Mouse (Mus musculus): ENCODE measurements around the gene Sec14l3. TPM values are rescaled to one million over a fixed set of nuclear protein-coding genes. Genes with fewer than 3 reads are reported as not detected.
A peak's percentile ranks its signal among the peaks of the same experiment; 100 is the strongest.

The Sec14l3 gene
- polyA plus RNA-seq, 1 experiment, result 0.23 TPM

DNA sequence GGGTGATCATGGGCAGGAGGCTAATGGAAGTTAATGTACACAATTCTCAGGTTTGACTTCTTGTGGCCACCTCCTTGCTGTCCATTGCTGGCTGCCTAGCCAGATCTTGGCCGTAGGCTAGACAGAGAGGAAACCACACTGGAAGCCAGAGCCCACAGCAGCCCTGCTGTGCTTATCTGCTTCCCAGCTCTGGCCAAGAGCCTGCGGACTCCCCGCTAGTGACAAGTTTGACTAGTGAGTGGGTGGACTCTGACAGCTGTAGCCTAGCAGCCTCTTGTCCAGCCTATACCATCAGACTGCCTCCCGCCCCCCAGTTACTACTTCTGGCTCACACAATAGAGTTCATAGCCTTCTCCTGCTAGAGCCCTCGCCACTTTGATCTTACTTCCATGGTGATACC lies 55.0 kb downstream of the Sec14l3 start:
- no peak for DNase-seq (ENCODE audit: low read depth)
- TF ChIP-seq CTCF (IDR thresholded peaks at IDR 0.05; ENCODE audit: borderline replicate concordance, extremely low read depth, insufficient read depth, insufficient read length) (no peak), POLR2A (IDR thresholded peaks at IDR 0.05; ENCODE audit: borderline replicate concordance, extremely low read depth, insufficient read depth, insufficient read length, poor library complexity, severe bottlenecking) (no peak)

- no peak for DNase-seq (ENCODE audit: low read depth)
- TF ChIP-seq POLR2A (IDR thresholded peaks at IDR 0.05; ENCODE audit: borderline replicate concordance, extremely low read depth, insufficient read depth, insufficient read length, poor library complexity, severe bottlenecking) (no peak), CTCF (IDR thresholded peaks at IDR 0.05; ENCODE audit: borderline replicate concordance, extremely low read depth, insufficient read depth, insufficient read length) (no peak)
Measured at GRCm38 (mm10) chr11:4121691-4122090, 57.0 kb downstream of the Sec14l3 start.

GRCm38 (mm10) chr11:4122226-4122625 lies 57.6 kb downstream of the Sec14l3 start:
- no peak for TF ChIP-seq POLR2A (IDR thresholded peaks at IDR 0.05; ENCODE audit: borderline replicate concordance, extremely low read depth, insufficient read depth, insufficient read length, poor library complexity, severe bottlenecking)
- TF ChIP-seq CTCF (IDR thresholded peaks at IDR 0.05; ENCODE audit: borderline replicate concordance, extremely low read depth, insufficient read depth, insufficient read length), result no peak
- no peak for DNase-seq (ENCODE audit: low read depth)

DNA sequence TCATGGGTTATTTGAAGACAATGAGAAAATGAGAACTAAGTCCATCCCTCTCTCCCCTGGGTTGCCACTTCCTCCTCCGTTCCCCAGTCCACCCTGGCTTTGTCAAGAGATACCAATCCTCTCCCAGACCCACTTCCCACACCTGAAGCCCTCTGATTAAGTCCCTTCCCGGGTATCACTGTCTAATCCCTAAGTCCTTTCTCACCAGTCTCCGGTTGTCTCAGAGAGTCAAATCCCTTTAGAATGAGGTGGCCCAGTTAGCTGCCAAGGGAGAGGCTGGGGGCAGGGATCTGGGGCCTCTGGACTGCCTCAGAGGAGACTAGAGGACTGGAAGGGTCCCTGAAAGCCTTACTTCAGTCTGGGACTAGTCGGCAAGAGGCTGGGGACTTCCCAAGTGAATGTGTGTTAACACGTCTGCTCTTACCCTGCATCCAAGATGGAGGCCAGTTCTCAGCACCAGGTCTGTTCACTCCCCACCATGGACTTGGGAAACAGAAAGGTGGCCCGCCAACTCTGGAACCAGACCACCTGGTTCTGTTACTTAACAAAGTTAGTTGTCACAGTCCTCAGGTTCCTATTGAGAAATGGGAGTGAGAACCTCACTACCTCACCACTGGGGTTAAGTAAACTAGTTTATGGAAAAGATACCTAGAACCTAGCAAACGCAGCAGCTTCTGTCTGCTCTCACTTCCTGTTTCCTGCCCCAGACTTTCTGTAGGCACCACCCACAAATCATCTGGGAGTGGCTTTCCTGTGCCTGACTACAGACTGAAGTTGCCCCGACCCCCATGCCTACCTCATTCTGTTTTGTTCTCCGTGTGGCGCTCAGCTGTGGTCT lies 58.3 kb downstream of the Sec14l3 start, which contains the start of gene Sec14l2:
Sec14l2 (minus strand) TSS at position 674 of the 838 bp plus-strand sequence.
- DNase-seq (ENCODE audit: low read depth), result no peak
- TF ChIP-seq CTCF (IDR thresholded peaks at IDR 0.05; ENCODE audit: borderline replicate concordance, extremely low read depth, insufficient read depth, insufficient read length) (no peak), POLR2A (IDR thresholded peaks at IDR 0.05; ENCODE audit: borderline replicate concordance, extremely low read depth, insufficient read depth, insufficient read length, poor library complexity, severe bottlenecking) (no peak)

DNA sequence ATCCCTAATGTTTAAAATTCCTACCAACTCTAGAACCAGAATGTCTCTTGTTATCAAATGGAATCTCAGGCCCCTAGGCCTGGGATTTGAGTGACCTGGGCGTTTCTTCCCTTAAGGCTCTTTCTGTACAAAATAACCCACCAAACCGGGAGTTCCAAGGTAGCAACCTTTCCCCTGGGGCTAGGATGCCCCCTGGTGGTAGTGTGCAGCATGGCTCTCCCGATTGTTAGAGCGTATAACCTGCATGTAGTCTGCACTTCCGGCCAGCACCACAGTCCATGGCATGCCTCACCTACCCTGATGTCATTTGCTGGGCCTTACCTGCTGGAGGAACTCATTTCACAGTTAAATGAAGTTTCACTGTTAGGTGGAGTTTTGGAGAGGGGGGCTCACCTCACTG lies 59.3 kb downstream of the Sec14l3 start:
- TF ChIP-seq CTCF (IDR thresholded peaks at IDR 0.05; ENCODE audit: borderline replicate concordance, extremely low read depth, insufficient read depth, insufficient read length), result peak; percentile 54; the same call in 1 of the 2 replicates
- TF ChIP-seq POLR2A (IDR thresholded peaks at IDR 0.05; ENCODE audit: borderline replicate concordance, extremely low read depth, insufficient read depth, insufficient read length, poor library complexity, severe bottlenecking), result no peak
- DNase-seq (ENCODE audit: low read depth), result no peak

- no peak for DNase-seq (ENCODE audit: low read depth)
- TF ChIP-seq POLR2A (IDR thresholded peaks at IDR 0.05; ENCODE audit: borderline replicate concordance, extremely low read depth, insufficient read depth, insufficient read length, poor library complexity, severe bottlenecking) (no peak), CTCF (IDR thresholded peaks at IDR 0.05; ENCODE audit: borderline replicate concordance, extremely low read depth, insufficient read depth, insufficient read length) (no peak)
Measured at GRCm38 (mm10) chr11:4127059-4127458, 62.4 kb downstream of the Sec14l3 start.

Other genes with a start within 250 kb of the Sec14l3 start
- 18.4 and 26.2 TPM in 2 replicates for gene Osbp2, start 200.9 kb upstream of the Sec14l3 start, polyA plus RNA-seq (2012; rRNA removed)
- 0.67 and 1.0 TPM in 2 replicates for gene 4921536K21Rik, start 169.7 kb upstream of the Sec14l3 start, polyA plus RNA-seq (2012; rRNA removed)
- 17.6 and 26.4 TPM in 2 replicates for gene Dusp18, start 169.6 kb upstream of the Sec14l3 start, polyA plus RNA-seq (2012; rRNA removed)
- gene Slc35e4, start 150.2 kb upstream of the Sec14l3 start, polyA plus RNA-seq (2012; rRNA removed), result 13.2 and 13.5 TPM in 2 replicates
- 21.2 and 27.4 TPM in 2 replicates for gene Tcn2, start 132.7 kb upstream of the Sec14l3 start, polyA plus RNA-seq (2012; rRNA removed)
- gene Pes1, start 100.9 kb upstream of the Sec14l3 start, polyA plus RNA-seq (2012; rRNA removed), result 57.9 and 58.0 TPM in 2 replicates
- 0.05 TPM in 1 of 2 replicates, not detected in the other for gene 4930556J24Rik, start 88.1 kb upstream of the Sec14l3 start, polyA plus RNA-seq (2012; rRNA removed)
- 3.2 and 5.3 TPM in 2 replicates for gene Gal3st1, start 81.2 kb upstream of the Sec14l3 start, polyA plus RNA-seq (2012; rRNA removed)
- 0.05 TPM in 1 of 2 replicates, not detected in the other for gene Sec14l4, start 33.4 kb upstream of the Sec14l3 start, polyA plus RNA-seq (2012; rRNA removed)
- 5.7 and 5.9 TPM in 2 replicates for gene Mtfp1, start 30.6 kb downstream of the Sec14l3 start, polyA plus RNA-seq (2012; rRNA removed)
- 4.1 and 5.9 TPM in 2 replicates for gene Sec14l2, start 58.6 kb downstream of the Sec14l3 start, polyA plus RNA-seq (2012; rRNA removed)
- gene Rnf215, start 70.4 kb downstream of the Sec14l3 start, polyA plus RNA-seq (2012; rRNA removed), result 60.4 and 66.1 TPM in 2 replicates
- 13.2 and 15.1 TPM in 2 replicates for gene Ccdc157, start 95.5 kb downstream of the Sec14l3 start, polyA plus RNA-seq (2012; rRNA removed)
- 70.4 and 84.0 TPM in 2 replicates for gene Sf3a1, start 95.5 kb downstream of the Sec14l3 start, polyA plus RNA-seq (2012; rRNA removed)
- gene Tbc1d10a, start 121.9 kb downstream of the Sec14l3 start, polyA plus RNA-seq (2012; rRNA removed), result 41.6 and 54.6 TPM in 2 replicates
- 1.9 and 2.7 TPM in 2 replicates for gene Castor1, start 153.4 kb downstream of the Sec14l3 start, polyA plus RNA-seq (2012; rRNA removed)
- 0.04 and 0.05 TPM in 2 replicates for gene Osm, start 171.6 kb downstream of the Sec14l3 start, polyA plus RNA-seq (2012; rRNA removed)
- 0.06 and 0.11 TPM in 2 replicates for gene Lif, start 192.7 kb downstream of the Sec14l3 start, polyA plus RNA-seq (2012; rRNA removed)